ENCODE assay signal across 9 mouse cellular contexts in the genomic region with DNA sequence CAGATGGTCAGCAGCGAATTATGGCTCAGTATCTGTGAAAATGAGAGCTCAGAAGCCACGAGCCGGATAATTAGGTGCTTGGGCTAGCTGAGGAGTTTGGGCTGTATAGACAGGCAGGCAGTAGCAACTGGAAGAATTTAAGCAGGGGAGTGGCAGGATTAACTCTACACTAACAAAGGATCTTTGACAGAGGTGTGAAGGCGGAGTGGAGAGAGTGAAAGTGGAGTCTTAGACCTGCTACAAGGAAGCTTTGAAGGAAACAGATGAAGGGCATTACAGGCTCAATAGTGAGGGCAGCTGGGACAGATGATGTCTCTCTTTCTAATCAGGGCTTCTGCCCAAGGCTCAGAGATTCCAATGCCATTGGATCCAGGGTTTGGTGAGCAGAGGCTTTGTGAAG. TPM values are rescaled to one million over a fixed set of nuclear protein-coding genes. Genes with fewer than 3 reads are reported as not detected.
A peak's percentile ranks its signal among the peaks of the same experiment; 100 is the strongest.
DNase-seq lines count a peak whose midpoint lies in the region; ATAC-seq and TF ChIP-seq lines count a peak whose summit lies in the region.
"Had no signal": no experiment of that assay in that cellular context is flagged by ENCODE, and none has a peak within 500 bp of the region (broad histone marks: within the 10 kb centered on the region; RNA-seq: fewer than 3 reads in every experiment).

No protein-coding gene starts in this region.

- WGBS in forebrain, embryonic 11.5 days, result 14% methylated on average over 4 of the region's 4 CpGs
- 24% methylated on average over 4 of the region's 4 CpGs for WGBS in forebrain, embryonic 16.5 days
- 49% methylated on average over 4 of the region's 4 CpGs for WGBS in lung, postnatal 0 days
- 35% methylated on average over 4 of the region's 4 CpGs for WGBS in midbrain, embryonic 15.5 days

- no peak for TF ChIP-seq CTCF in lung, postnatal 0 days (IDR thresholded peaks at IDR 0.05)

- no peaks in the 10 kb centered on the region for H3K9me3 ChIP-seq in forebrain, embryonic 11.5 days (ENCODE audit: control insufficient read depth, low read length)
- no peaks in the 10 kb centered on the region for H3K9me3 ChIP-seq in forebrain, embryonic 16.5 days (ENCODE audit: control insufficient read depth, low read length)
- no peaks in the 10 kb centered on the region for H3K9me3 ChIP-seq in lung, postnatal 0 days (ENCODE audit: low read length)
- no peaks in the 10 kb centered on the region for H3K9me3 ChIP-seq in midbrain, embryonic 15.5 days

- intact Hi-C loops in left cerebral cortex, postnatal 25 days (cut with DNase I), result no loop called here

- H3K4me1 ChIP-seq in forebrain, embryonic 11.5 days (replicated peaks; ENCODE audit: control insufficient read depth, insufficient read depth, low read length), result peaks cover 6% of the 10 kb centered on the region
- peaks cover 27% of the 10 kb centered on the region for H3K4me1 ChIP-seq in forebrain, embryonic 16.5 days (replicated peaks; ENCODE audit: control insufficient read depth, insufficient read depth, low read length)
- H3K4me1 ChIP-seq in lung, postnatal 0 days (ENCODE audit: insufficient read depth, low read depth, low read length), result peaks cover 24% of the 10 kb centered on the region; the same call in 1 of the 2 replicates
- peaks cover 34% of the 10 kb centered on the region for H3K4me1 ChIP-seq in midbrain, embryonic 15.5 days

- no peak for TF ChIP-seq EP300 in lung, postnatal 0 days (IDR thresholded peaks at IDR 0.05)

- no peak overlapping the region for H3K27ac ChIP-seq in forebrain, embryonic 11.5 days (ENCODE audit: low read depth, low read length)
- H3K27ac ChIP-seq in forebrain, embryonic 16.5 days (ENCODE audit: low read length), result no peak overlapping the region
- H3K27ac ChIP-seq in lung, postnatal 0 days (ENCODE audit: low read length), result no peak overlapping the region
- no peak overlapping the region for H3K27ac ChIP-seq in midbrain, embryonic 15.5 days

- DNase-seq in forebrain, embryonic 11.5 days (ENCODE audit: low spot score), result no peak
- DNase-seq in lung, postnatal 0 days (ENCODE audit: low spot score), result peak; percentile 22
- no peak for DNase-seq in lung, adult 18-20 months
- peak; percentile 18 for DNase-seq in induced T-regulatory cell, adult 2 months (ENCODE audit: low read depth)
- no peak for DNase-seq in adrenal gland, adult 8-10 months
- DNase-seq in left cerebral cortex, postnatal 25 days (ENCODE audit: low spot score in 2 of 2), result no peak
- DNase-seq: heart, postnatal 4 days had no signal

- ATAC-seq in forebrain, embryonic 11.5 days (replicated peaks; ENCODE audit: low FRiP score), result no peak; the same call in 1 of the 2 replicates
- no peak for ATAC-seq in forebrain, embryonic 16.5 days
- no peak for ATAC-seq in lung, postnatal 0 days
- ATAC-seq in midbrain, embryonic 15.5 days (replicated peaks), result no peak

- H3K4me3 ChIP-seq in forebrain, embryonic 11.5 days (ENCODE audit: low read depth, low read length), result no peak overlapping the region
- no peak overlapping the region for H3K4me3 ChIP-seq in forebrain, embryonic 16.5 days (replicated peaks; ENCODE audit: low read length)
- H3K4me3 ChIP-seq in lung, postnatal 0 days (ENCODE audit: low read depth, low read length), result no peak overlapping the region
- no peak overlapping the region for H3K4me3 ChIP-seq in midbrain, embryonic 15.5 days

- no peak overlapping the region for H3K9ac ChIP-seq in forebrain, embryonic 11.5 days (ENCODE audit: low read length)
- no peak overlapping the region for H3K9ac ChIP-seq in forebrain, embryonic 16.5 days (replicated peaks; ENCODE audit: low read depth, low read length)
- H3K9ac ChIP-seq in lung, postnatal 0 days (replicated peaks; ENCODE audit: low read depth), result no peak overlapping the region
- H3K9ac ChIP-seq in midbrain, embryonic 15.5 days, result no peak overlapping the region

- no peaks in the 10 kb centered on the region for H3K36me3 ChIP-seq in forebrain, embryonic 11.5 days (ENCODE audit: control insufficient read depth, insufficient read depth, low read length)
- H3K36me3 ChIP-seq in forebrain, embryonic 16.5 days (ENCODE audit: control insufficient read depth, insufficient read depth), result no peaks in the 10 kb centered on the region
- H3K36me3 ChIP-seq in lung, postnatal 0 days (ENCODE audit: insufficient read depth, low read length), result no peaks in the 10 kb centered on the region
- no peaks in the 10 kb centered on the region for H3K36me3 ChIP-seq in midbrain, embryonic 15.5 days (replicated peaks)

- no peaks in the 10 kb centered on the region for H3K27me3 ChIP-seq in forebrain, embryonic 11.5 days (ENCODE audit: control insufficient read depth, insufficient read depth, low read length)
- H3K27me3 ChIP-seq in forebrain, embryonic 16.5 days (replicated peaks; ENCODE audit: control insufficient read depth, insufficient read depth, low read length), result no peaks in the 10 kb centered on the region
- no peaks in the 10 kb centered on the region for H3K27me3 ChIP-seq in lung, postnatal 0 days (replicated peaks; ENCODE audit: insufficient read depth, low read length)
- H3K27me3 ChIP-seq in midbrain, embryonic 15.5 days (replicated peaks), result no peaks in the 10 kb centered on the region

- peak overlapping the region; percentile 81; the same call in 1 of the 2 replicates for H3K4me2 ChIP-seq in forebrain, embryonic 11.5 days (ENCODE audit: low read depth, low read length, severe bottlenecking)
- H3K4me2 ChIP-seq in forebrain, embryonic 16.5 days (ENCODE audit: low read length), result no peak overlapping the region
- H3K4me2 ChIP-seq in lung, postnatal 0 days (replicated peaks; ENCODE audit: low read depth, low read length), result peak overlapping the region; percentile 81; the same call in 1 of the 2 replicates
- H3K4me2 ChIP-seq in midbrain, embryonic 15.5 days, result peak overlapping the region; percentile 67; the same call in 1 of the 2 replicates

RNA-seq across cellular contexts. Expression of gene Prox2, which starts 1.1 kb away (rescaled TPM):
- 2.5 and 3.5 TPM in 2 replicates for polyA plus RNA-seq in forebrain, embryonic 11.5 days (2014; fragmentation: Nextera tagmentation; extraction: Ambion mirVana)
- 1.6 and 2.1 TPM in 2 replicates for polyA plus RNA-seq in forebrain, embryonic 16.5 days (2015; fragmentation: Nextera tagmentation; extraction: Ambion mirVana)
- 3.7 and 5.6 TPM in 2 replicates for polyA plus RNA-seq in lung, postnatal 0 days (2015; fragmentation: Nextera tagmentation; extraction: Ambion mirVana)
- 1.1 and 1.4 TPM in 2 replicates for polyA plus RNA-seq in midbrain, embryonic 15.5 days (2015; fragmentation: Nextera tagmentation; extraction: Ambion mirVana)
- 1 to 10 TPM; 3.0 to 7.9 (median 6.0) TPM for total RNA-seq in adrenal gland, adult 8-10 months (2022)
- total RNA-seq in left cerebral cortex, postnatal 25 days (2021), result 1 to 10 TPM; 1.3 to 1.4 TPM

RNA-seq across cellular contexts. Expression of gene Dlst, which starts 1.2 kb away (rescaled TPM):
- polyA plus RNA-seq in forebrain, embryonic 11.5 days (2014; fragmentation: Nextera tagmentation; extraction: Ambion mirVana), result 118 TPM in 2 replicates
- polyA plus RNA-seq in forebrain, embryonic 16.5 days (2015; fragmentation: Nextera tagmentation; extraction: Ambion mirVana), result 102 and 106 TPM in 2 replicates
- polyA plus RNA-seq in lung, postnatal 0 days (2015; fragmentation: Nextera tagmentation; extraction: Ambion mirVana), result 70.7 and 72.5 TPM in 2 replicates
- 107 and 109 TPM in 2 replicates for polyA plus RNA-seq in midbrain, embryonic 15.5 days (2015; fragmentation: Nextera tagmentation; extraction: Ambion mirVana)
- total RNA-seq in adrenal gland, adult 8-10 months (2022), result 100 to 1,000 TPM; 226 to 318 (median 254) TPM
- 100 to 1,000 TPM; 157 TPM for total RNA-seq in left cerebral cortex, postnatal 25 days (2021)

RNA-seq across cellular contexts. Expression of gene Rps6kl1, which starts 41.6 kb away (rescaled TPM):
- 1.9 and 2.8 TPM in 2 replicates for polyA plus RNA-seq in forebrain, embryonic 11.5 days (2014; fragmentation: Nextera tagmentation; extraction: Ambion mirVana)
- polyA plus RNA-seq in forebrain, embryonic 16.5 days (2015; fragmentation: Nextera tagmentation; extraction: Ambion mirVana), result 23.7 and 30.8 TPM in 2 replicates
- polyA plus RNA-seq in lung, postnatal 0 days (2015; fragmentation: Nextera tagmentation; extraction: Ambion mirVana), result 0.82 and 0.83 TPM in 2 replicates
- 37.3 and 38.2 TPM in 2 replicates for polyA plus RNA-seq in midbrain, embryonic 15.5 days (2015; fragmentation: Nextera tagmentation; extraction: Ambion mirVana)
- total RNA-seq in adrenal gland, adult 8-10 months (2022), result 1 to 10 TPM; 1.0 to 2.3 (median 1.8) TPM
- 10 to 100 TPM; 31.8 to 35.5 TPM for total RNA-seq in left cerebral cortex, postnatal 25 days (2021)

Comparison
In these comparisons a context has a peak if more than half of its experiments do, and no peak if none do; other contexts are left out.
1. DNase-seq: peak in lung, postnatal 0 days (single experiment) and induced T-regulatory cell, adult 2 months (single experiment); none in forebrain, embryonic 11.5 days (single experiment), lung, adult 18-20 months (0 of 2), adrenal gland, adult 8-10 months (single experiment) and left cerebral cortex, postnatal 25 days (0 of 2).